Mouse (Mus musculus): ENCODE data around the gene Saxo1. TPM values are rescaled to one million over a fixed set of nuclear protein-coding genes. Genes with fewer than 3 reads are reported as not detected.

Gene Saxo1
- total RNA-seq (2017): not detected in 3 replicates

- ATAC-seq (replicated peaks; ENCODE audit: insufficient number of reproducible peaks, low FRiP score, low TSS enrichment, poor library complexity, severe bottlenecking): no peak
These were observed at the start of gene Saxo1 for GRCm38 (mm10) chr4:86558228-86558627. Gene Saxo1 (minus strand): TSS chr4:86558328.

- ATAC-seq (replicated peaks; ENCODE audit: insufficient number of reproducible peaks, low FRiP score, low TSS enrichment, poor library complexity, severe bottlenecking): no peak
These were observed 33.2 kb upstream of the Saxo1 start for GRCm38 (mm10) chr4:86591304-86591703.

GRCm38 (mm10) chr4:86588236-86588635, 30.1 kb upstream of the Saxo1 start:
- peak; percentile 76; the same call in 1 of the 2 replicates for ATAC-seq (replicated peaks; ENCODE audit: insufficient number of reproducible peaks, low FRiP score, low TSS enrichment, poor library complexity, severe bottlenecking)

GRCm38 (mm10) chr4:86580591-86580990, 22.5 kb upstream of the Saxo1 start:
- no peak for ATAC-seq (replicated peaks; ENCODE audit: insufficient number of reproducible peaks, low FRiP score, low TSS enrichment, poor library complexity, severe bottlenecking)

GRCm38 (mm10) chr4:86580056-86580455, 21.9 kb upstream of the Saxo1 start:
- ATAC-seq (replicated peaks; ENCODE audit: insufficient number of reproducible peaks, low FRiP score, low TSS enrichment, poor library complexity, severe bottlenecking): peak; percentile 68

GRCm38 (mm10) chr4:86576630-86577225, 18.6 kb upstream of the Saxo1 start:
- no peak for ATAC-seq (replicated peaks; ENCODE audit: insufficient number of reproducible peaks, low FRiP score, low TSS enrichment, poor library complexity, severe bottlenecking)

- ATAC-seq (replicated peaks; ENCODE audit: insufficient number of reproducible peaks, low FRiP score, low TSS enrichment, poor library complexity, severe bottlenecking): no peak
These were observed 18.0 kb upstream of the Saxo1 start for GRCm38 (mm10) chr4:86576120-86576541.

GRCm38 (mm10) chr4:86575283-86575983, 17.3 kb upstream of the Saxo1 start, which contains the start of gene Rraga:
Gene Rraga (plus strand): TSS chr4:86575668.
- peak; percentile 87 for ATAC-seq (replicated peaks; ENCODE audit: insufficient number of reproducible peaks, low FRiP score, low TSS enrichment, poor library complexity, severe bottlenecking)

GRCm38 (mm10) chr4:86574939-86575282, 16.8 kb upstream of the Saxo1 start:
- ATAC-seq (replicated peaks; ENCODE audit: insufficient number of reproducible peaks, low FRiP score, low TSS enrichment, poor library complexity, severe bottlenecking): no peak

GRCm38 (mm10) chr4:86561061-86561460, 2.9 kb upstream of the Saxo1 start:
- no peak for ATAC-seq (replicated peaks; ENCODE audit: insufficient number of reproducible peaks, low FRiP score, low TSS enrichment, poor library complexity, severe bottlenecking)

- no peak for ATAC-seq (replicated peaks; ENCODE audit: insufficient number of reproducible peaks, low FRiP score, low TSS enrichment, poor library complexity, severe bottlenecking)
These were observed 878 bp upstream of the Saxo1 start for GRCm38 (mm10) chr4:86559006-86559405.

GRCm38 (mm10) chr4:86557371-86557770, 757 bp downstream of the Saxo1 start:
- ATAC-seq (replicated peaks; ENCODE audit: insufficient number of reproducible peaks, low FRiP score, low TSS enrichment, poor library complexity, severe bottlenecking): no peak

- no peak for ATAC-seq (replicated peaks; ENCODE audit: insufficient number of reproducible peaks, low FRiP score, low TSS enrichment, poor library complexity, severe bottlenecking)
These were observed 3.0 kb downstream of the Saxo1 start for GRCm38 (mm10) chr4:86555035-86555707.

GRCm38 (mm10) chr4:86548332-86548731, 9.8 kb downstream of the Saxo1 start:
- 0 out of 2 replicates have a peak, but pooled peaks have one; percentile 27 for ATAC-seq (replicated peaks; ENCODE audit: insufficient number of reproducible peaks, low FRiP score, low TSS enrichment, poor library complexity, severe bottlenecking)

GRCm38 (mm10) chr4:86545615-86546014, 12.5 kb downstream of the Saxo1 start:
- ATAC-seq (replicated peaks; ENCODE audit: insufficient number of reproducible peaks, low FRiP score, low TSS enrichment, poor library complexity, severe bottlenecking): no peak

- no peak for ATAC-seq (replicated peaks; ENCODE audit: insufficient number of reproducible peaks, low FRiP score, low TSS enrichment, poor library complexity, severe bottlenecking)
These were observed 14.1 kb downstream of the Saxo1 start for GRCm38 (mm10) chr4:86543999-86544398.

GRCm38 (mm10) chr4:86541573-86541972, 16.6 kb downstream of the Saxo1 start:
- ATAC-seq (replicated peaks; ENCODE audit: insufficient number of reproducible peaks, low FRiP score, low TSS enrichment, poor library complexity, severe bottlenecking): no peak

- no peak for ATAC-seq (replicated peaks; ENCODE audit: insufficient number of reproducible peaks, low FRiP score, low TSS enrichment, poor library complexity, severe bottlenecking)
These were observed 19.2 kb downstream of the Saxo1 start for GRCm38 (mm10) chr4:86538936-86539335.

- ATAC-seq (replicated peaks; ENCODE audit: insufficient number of reproducible peaks, low FRiP score, low TSS enrichment, poor library complexity, severe bottlenecking): 0 out of 2 replicates have a peak, but pooled peaks have one; percentile 5
These were observed 20.2 kb downstream of the Saxo1 start for GRCm38 (mm10) chr4:86537972-86538371.

- ATAC-seq (replicated peaks; ENCODE audit: insufficient number of reproducible peaks, low FRiP score, low TSS enrichment, poor library complexity, severe bottlenecking): no peak
These were observed 24.0 kb downstream of the Saxo1 start for GRCm38 (mm10) chr4:86534091-86534481.
